Mouse (Mus musculus) kidney, embryonic 15.5 days (tissue): Measurements from ENCODE around the gene Aifm2. TPM values are rescaled to one million over a fixed set of nuclear protein-coding genes. Genes with fewer than 3 reads are reported as not detected.
A peak's percentile ranks its signal among the peaks of the same experiment; 100 is the strongest.

Experiments
- ATAC-seq: fragments of 200-750 bp; cut with Nextera tagmentation; replicated peaks from 2 replicates; pipeline ENCODE4 v1.8.0; 2017; ENCODE audit warnings: moderate TSS enrichment; ENCODE audit not compliant: low FRiP score
- H3K27ac ChIP-seq: fragments of 300-500 bp; sonication (generic); 2 replicates; pipeline ENCODE4 v1.5.1; 2015; ENCODE audit warnings: mild to moderate bottlenecking, inconsistent platforms
- H3K27me3 ChIP-seq: fragments of 300-500 bp; sonication (generic); 2 replicates; pipeline ENCODE4 v1.6.1; 2015; ENCODE audit warnings: inconsistent platforms
- H3K36me3 ChIP-seq: fragments of 300-500 bp; sonication (generic); 2 replicates; pipeline ENCODE4 v1.6.1; 2015; ENCODE audit warnings: inconsistent platforms
- H3K4me1 ChIP-seq: fragments of 300-500 bp; sonication (generic); 2 replicates; pipeline ENCODE4 v1.6.1; 2015; ENCODE audit warnings: inconsistent platforms
- H3K4me2 ChIP-seq: fragments of 300-500 bp; sonication (generic); 2 replicates; pipeline ENCODE4 v1.6.1; 2015; ENCODE audit warnings: moderate library complexity, mild to moderate bottlenecking, inconsistent platforms
- H3K4me3 ChIP-seq: fragments of 300-500 bp; sonication (generic); replicated peaks from 2 replicates; pipeline ENCODE4 v1.5.1; 2015; ENCODE audit warnings: mild to moderate bottlenecking, inconsistent platforms
- H3K9ac ChIP-seq: fragments of 300-500 bp; sonication (generic); 2 replicates; pipeline ENCODE4 v1.6.1; 2015; ENCODE audit warnings: mild to moderate bottlenecking, inconsistent platforms
- H3K9me3 ChIP-seq: fragments of 300-500 bp; sonication (generic); replicated peaks from 2 replicates; pipeline ENCODE4 v1.6.1; 2016; ENCODE audit warnings: inconsistent platforms
- WGBS: fragments of 180-500 bp; shearing (Covaris S2); methylation state at CpG from one replicate; pipeline ENCODE4 v1.1.7; 2015; ENCODE audit warnings: mixed read lengths; 5-methylcytosine and 5-hydroxymethylcytosine counted together
- polyA plus RNA-seq: library from polyadenylated mRNA; unstranded; fragments of >200 nt; fragmentation: Nextera tagmentation; extraction: Ambion mirVana; gene quantifications from 2 replicates; pipeline ENCODE4 v1.2.1, GENCODE M21; 2015

The Aifm2 gene
- polyA plus RNA-seq, 1 experiment from 2014 or later, result 20.5 TPM

DNA sequence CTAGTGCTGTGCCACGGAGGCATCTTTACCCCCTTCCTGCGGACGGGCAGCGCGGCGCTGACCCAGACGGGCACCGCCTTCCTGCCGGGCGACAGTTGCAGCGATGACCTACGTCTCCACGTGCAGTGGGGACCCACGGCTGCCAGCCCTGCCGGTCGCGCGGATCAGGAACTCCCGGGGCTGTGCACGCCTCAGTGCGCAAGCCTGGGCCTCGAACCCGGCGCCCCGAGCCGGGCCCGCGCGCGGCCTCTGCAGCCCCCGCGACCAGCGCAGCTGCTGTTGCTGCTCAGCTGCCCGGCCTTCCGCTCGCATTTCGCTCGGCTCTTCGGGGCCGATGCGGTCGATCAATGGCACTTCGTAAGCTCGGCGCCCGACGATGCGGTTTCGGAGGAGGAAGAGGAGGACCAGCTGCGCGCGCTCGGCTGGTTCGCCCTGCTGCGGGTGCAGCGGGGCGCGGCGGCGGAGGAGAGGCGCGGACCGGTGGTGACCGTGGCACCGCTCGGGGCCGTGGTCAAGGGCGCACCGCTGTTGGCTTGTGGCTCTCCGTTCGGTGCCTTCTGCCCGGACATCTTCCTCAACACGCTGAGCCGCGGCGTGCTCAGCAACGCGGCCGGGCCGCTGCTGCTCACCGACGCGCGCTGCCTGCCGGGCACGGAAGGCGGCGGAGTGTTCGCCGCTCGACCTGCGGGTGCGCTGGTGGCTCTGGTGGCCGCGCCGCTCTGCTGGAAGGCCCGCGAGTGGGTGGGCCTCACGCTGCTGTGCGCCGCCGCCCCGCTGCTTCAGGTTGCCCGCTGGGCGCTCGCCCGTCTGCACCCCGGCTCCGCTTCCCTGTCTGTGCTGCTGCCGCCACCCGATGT, 19.1 kb upstream of the Aifm2 start:
- peak; percentile 35; the same call in 1 of the 2 replicates for ATAC-seq
- Histone ChIP-seq H3K9ac (peak overlapping the region; percentile 72), H3K9me3 (no peaks in the 10 kb centered on the region), H3K4me2 (peak overlapping the region; percentile 96), H3K4me1 (peaks cover 19% of the 10 kb centered on the region), H3K36me3 (peaks cover 53% of the 10 kb centered on the region), H3K27ac (peak overlapping the region; percentile 61), H3K27me3 (no peaks in the 10 kb centered on the region), H3K4me3 (peak overlapping the region; percentile 73)
- WGBS, result under 1% methylated on average over 103 of the region's 111 CpGs

DNA sequence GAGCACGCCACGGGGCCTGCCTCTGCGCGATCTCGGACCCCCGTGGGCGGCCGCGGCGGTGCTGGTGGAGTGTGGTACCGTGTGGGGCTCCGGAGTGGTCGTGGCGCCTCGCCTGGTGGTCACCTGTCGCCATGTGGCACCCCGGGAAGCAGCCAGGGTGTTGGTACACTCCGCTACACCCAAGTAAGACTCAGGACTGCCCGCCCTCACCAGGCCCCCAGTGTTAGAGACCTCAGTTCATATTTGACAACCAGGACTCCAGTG, 18.6 kb upstream of the Aifm2 start:
- Histone ChIP-seq H3K4me3 (peak overlapping the region; percentile 73), H3K27ac (no peak overlapping the region), H3K4me1 (peaks cover 19% of the 10 kb centered on the region), H3K4me2 (peak overlapping the region; percentile 96), H3K27me3 (no peaks in the 10 kb centered on the region), H3K9ac (peak overlapping the region; percentile 72), H3K36me3 (peaks cover 53% of the 10 kb centered on the region), H3K9me3 (no peaks in the 10 kb centered on the region)
- WGBS, result 10% methylated on average over 19 of the region's 19 CpGs
- ATAC-seq, result no peak

- H3K36me3 ChIP-seq, result peaks cover 53% of the 10 kb centered on the region
- peaks cover 19% of the 10 kb centered on the region for H3K4me1 ChIP-seq
- no peak overlapping the region for H3K27ac ChIP-seq
- no peaks in the 10 kb centered on the region for H3K9me3 ChIP-seq
- no peaks in the 10 kb centered on the region for H3K27me3 ChIP-seq
- 73% methylated on average over 2 of the region's 2 CpGs for WGBS
- ATAC-seq, result no peak
- peak overlapping the region; percentile 96 for H3K4me2 ChIP-seq
- 0 out of 2 replicates have a peak overlapping the region, but pooled peaks have one; percentile 72 for H3K9ac ChIP-seq
- peak overlapping the region; percentile 73 for H3K4me3 ChIP-seq
Measured at GRCm38 (mm10) chr10:61697028-61697427, 18.0 kb upstream of the Aifm2 start.

DNA sequence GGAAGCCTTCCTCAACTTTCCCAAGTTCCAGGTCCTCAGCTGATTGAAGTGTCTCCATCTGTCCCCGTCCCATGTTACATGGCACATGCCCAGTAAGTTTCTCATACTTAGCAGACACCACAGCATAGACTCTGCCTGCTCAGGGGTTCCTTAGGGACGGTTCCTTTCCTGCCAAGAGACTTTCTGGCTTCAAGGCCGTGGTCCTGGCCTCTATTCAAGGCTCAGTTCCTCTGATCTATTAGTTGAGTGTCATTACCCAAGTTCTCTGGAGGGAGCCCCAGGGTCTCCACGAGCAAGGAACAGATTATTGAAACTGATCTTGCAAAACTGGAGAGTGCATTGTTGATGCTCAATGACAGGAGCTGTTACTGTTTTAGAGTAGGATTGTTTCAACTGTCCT, 10.4 kb upstream of the Aifm2 start:
- H3K4me2 ChIP-seq, result no peak overlapping the region
- H3K4me3 ChIP-seq, result no peak overlapping the region
- H3K4me1 ChIP-seq, result no peaks in the 10 kb centered on the region
- no peak overlapping the region for H3K9ac ChIP-seq
- WGBS, result 77% methylated on average over 4 of the region's 4 CpGs
- no peaks in the 10 kb centered on the region for H3K27me3 ChIP-seq
- no peaks in the 10 kb centered on the region for H3K9me3 ChIP-seq
- ATAC-seq, result no peak
- peaks cover 38% of the 10 kb centered on the region for H3K36me3 ChIP-seq
- H3K27ac ChIP-seq, result no peak overlapping the region

GRCm38 (mm10) chr10:61706412-61707375, 8.4 kb upstream of the Aifm2 start:
- WGBS, result 72% methylated on average over 6 of the region's 6 CpGs
- ATAC-seq, result no peak
- no peak overlapping the region for H3K4me3 ChIP-seq
- peaks cover 22% of the 10 kb centered on the region for H3K36me3 ChIP-seq
- no peaks in the 10 kb centered on the region for H3K4me1 ChIP-seq
- no peak overlapping the region for H3K9ac ChIP-seq
- no peaks in the 10 kb centered on the region for H3K9me3 ChIP-seq
- no peaks in the 10 kb centered on the region for H3K27me3 ChIP-seq
- no peak overlapping the region for H3K27ac ChIP-seq
- H3K4me2 ChIP-seq, result no peak overlapping the region

- Histone ChIP-seq H3K4me2 (no peak overlapping the region), H3K9me3 (no peaks in the 10 kb centered on the region), H3K27me3 (no peaks in the 10 kb centered on the region), H3K4me3 (no peak overlapping the region), H3K4me1 (peaks cover 13% of the 10 kb centered on the region), H3K9ac (no peak overlapping the region), H3K36me3 (no peaks in the 10 kb centered on the region), H3K27ac (no peak overlapping the region)
- ATAC-seq, result no peak
- 77% methylated on average over 3 of the region's 3 CpGs for WGBS
Measured at GRCm38 (mm10) chr10:61713601-61714000, 1.5 kb upstream of the Aifm2 start.

- Histone ChIP-seq H3K27ac (no peak overlapping the region), H3K36me3 (no peaks in the 10 kb centered on the region), H3K9ac (no peak overlapping the region), H3K4me3 (no peak overlapping the region), H3K4me1 (peaks cover 13% of the 10 kb centered on the region), H3K9me3 (no peaks in the 10 kb centered on the region), H3K4me2 (no peak overlapping the region), H3K27me3 (no peaks in the 10 kb centered on the region)
- no peak for ATAC-seq
- WGBS, result 98% methylated on average over 4 of the region's 4 CpGs
Measured at GRCm38 (mm10) chr10:61714146-61714545, 917 bp upstream of the Aifm2 start.

DNA sequence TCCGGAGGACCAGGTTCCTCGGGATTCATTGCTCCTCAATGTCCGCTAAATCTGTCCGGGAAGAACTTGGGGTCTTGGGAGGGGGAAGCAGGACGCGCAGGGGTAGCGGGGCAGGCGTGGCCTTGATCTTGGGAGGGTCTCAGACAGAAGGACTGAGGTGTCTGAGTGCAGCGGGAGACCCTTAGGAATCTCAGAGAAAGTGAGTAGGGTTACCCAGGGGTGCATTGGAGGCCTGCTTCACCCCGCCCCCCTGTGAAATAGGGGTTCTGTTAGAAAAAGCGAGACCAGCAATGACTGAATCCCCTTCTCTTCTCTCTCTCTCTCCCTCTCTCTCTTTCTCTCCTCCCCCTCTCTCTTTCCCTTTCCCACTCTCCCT, 387 bp downstream of the Aifm2 start:
- Histone ChIP-seq H3K4me1 (peaks cover 13% of the 10 kb centered on the region), H3K27ac (no peak overlapping the region), H3K27me3 (no peaks in the 10 kb centered on the region), H3K4me2 (peak overlapping the region; percentile 87), H3K9ac (peak overlapping the region; percentile 21; the same call in 1 of the 2 replicates), H3K36me3 (no peaks in the 10 kb centered on the region), H3K4me3 (peak overlapping the region; percentile 71), H3K9me3 (no peaks in the 10 kb centered on the region)
- ATAC-seq, result peak; percentile 55
- under 1% methylated on average over 11 of the region's 11 CpGs for WGBS

- H3K9me3 ChIP-seq, result no peaks in the 10 kb centered on the region
- no peaks in the 10 kb centered on the region for H3K36me3 ChIP-seq
- H3K27me3 ChIP-seq, result no peaks in the 10 kb centered on the region
- WGBS, result 75% methylated on average over 7 of the region's 7 CpGs
- peaks cover 13% of the 10 kb centered on the region for H3K4me1 ChIP-seq
- H3K4me3 ChIP-seq, result peak overlapping the region; percentile 71
- no peak overlapping the region for H3K27ac ChIP-seq
- no peak overlapping the region for H3K9ac ChIP-seq
- ATAC-seq, result peak; percentile 12; the same call in 1 of the 2 replicates
- H3K4me2 ChIP-seq, result peak overlapping the region; percentile 87
Measured at GRCm38 (mm10) chr10:61715996-61716864, 1.2 kb downstream of the Aifm2 start.

DNA sequence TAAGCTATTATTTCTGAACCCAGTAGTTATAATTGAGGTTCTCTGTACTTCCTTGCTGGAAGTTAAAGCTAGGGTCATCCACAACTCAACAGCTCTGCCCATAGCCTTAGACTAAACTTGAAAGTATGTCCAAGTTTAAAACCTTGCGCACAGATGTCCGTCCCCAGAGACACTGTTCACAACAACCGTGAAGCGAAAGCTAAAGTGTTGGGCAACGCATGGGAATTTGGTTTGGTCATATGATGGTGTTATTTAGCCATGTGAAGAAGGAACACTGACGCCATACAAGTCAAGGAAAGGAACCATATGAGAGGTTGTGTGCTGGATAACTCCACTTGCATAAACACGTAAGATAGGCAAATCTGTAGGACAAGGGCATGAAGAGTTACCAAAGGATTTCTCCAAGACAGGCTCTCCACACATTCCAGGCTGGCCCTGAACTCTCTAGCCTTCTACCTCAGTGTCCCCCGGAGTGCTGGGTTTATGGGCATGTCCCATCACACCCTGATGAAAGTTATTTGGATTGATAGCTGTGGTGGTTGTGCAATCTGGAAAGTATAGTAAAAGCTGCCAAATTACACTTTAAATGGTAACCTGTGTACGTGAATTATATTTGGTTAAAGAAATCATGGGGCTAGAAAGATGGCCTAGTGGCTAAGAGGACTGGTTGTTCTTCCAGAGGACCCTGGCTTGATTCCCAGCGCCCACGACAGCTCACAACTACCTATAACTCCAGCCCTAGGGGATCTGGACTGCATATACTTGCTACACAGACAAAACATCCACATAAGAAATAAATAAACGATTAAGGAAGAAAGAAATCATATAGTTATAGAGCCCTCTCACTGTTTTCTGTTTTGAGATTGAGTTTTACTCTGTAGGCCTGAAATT, 2.6 kb downstream of the Aifm2 start:
- WGBS, result 91% methylated on average over 12 of the region's 12 CpGs
- Histone ChIP-seq H3K27me3 (no peaks in the 10 kb centered on the region), H3K36me3 (no peaks in the 10 kb centered on the region), H3K4me1 (peaks cover 13% of the 10 kb centered on the region), H3K27ac (no peak overlapping the region), H3K4me2 (no peak overlapping the region), H3K9ac (no peak overlapping the region), H3K9me3 (no peaks in the 10 kb centered on the region), H3K4me3 (no peak overlapping the region)
- no peak for ATAC-seq

- H3K36me3 ChIP-seq, result no peaks in the 10 kb centered on the region
- ATAC-seq, result no peak
- H3K27ac ChIP-seq, result no peak overlapping the region
- peaks cover 7% of the 10 kb centered on the region for H3K4me1 ChIP-seq
- no peaks in the 10 kb centered on the region for H3K9me3 ChIP-seq
- WGBS, result 86% methylated on average over 7 of the region's 7 CpGs
- H3K27me3 ChIP-seq, result no peaks in the 10 kb centered on the region
- H3K9ac ChIP-seq, result no peak overlapping the region
- no peak overlapping the region for H3K4me3 ChIP-seq
- H3K4me2 ChIP-seq, result no peak overlapping the region
Measured at GRCm38 (mm10) chr10:61720331-61720730, 5.3 kb downstream of the Aifm2 start.
